Mouse (Mus musculus) right cerebral cortex, postnatal 14 days (tissue): Measurements from ENCODE around the gene Gm5767.
"Not testable (repeated sequence)": the region's sequence is repeated elsewhere in the genome, so short reads cannot be mapped to it uniquely, and the experiment has no call there.

ENCODE experiments used
- DNase-seq: peaks from one replicate; pipeline ENCODE4 v3.0.0; 2022

Gene Gm5767

DNA sequence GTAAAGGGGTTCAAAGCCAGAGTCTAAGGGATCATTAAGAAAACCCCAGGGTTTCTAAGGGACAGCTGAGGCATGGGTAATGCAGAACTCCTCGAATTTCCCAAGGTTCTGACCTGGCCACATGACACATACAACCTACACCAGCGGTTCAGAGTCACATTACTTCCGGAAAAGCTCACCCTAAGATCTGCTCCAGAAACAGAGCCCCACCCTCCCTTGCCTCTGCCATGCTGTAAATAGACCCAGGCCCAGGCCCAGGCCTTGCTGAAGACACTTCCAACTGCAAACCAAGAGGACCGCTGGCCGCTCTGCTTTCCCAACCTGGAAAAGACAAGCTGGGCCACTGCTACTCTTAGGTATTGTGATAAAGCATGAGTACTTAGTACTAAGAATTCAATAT lies 34.3 kb downstream of the Gm5767 start:
- no peak for DNase-seq

DNA sequence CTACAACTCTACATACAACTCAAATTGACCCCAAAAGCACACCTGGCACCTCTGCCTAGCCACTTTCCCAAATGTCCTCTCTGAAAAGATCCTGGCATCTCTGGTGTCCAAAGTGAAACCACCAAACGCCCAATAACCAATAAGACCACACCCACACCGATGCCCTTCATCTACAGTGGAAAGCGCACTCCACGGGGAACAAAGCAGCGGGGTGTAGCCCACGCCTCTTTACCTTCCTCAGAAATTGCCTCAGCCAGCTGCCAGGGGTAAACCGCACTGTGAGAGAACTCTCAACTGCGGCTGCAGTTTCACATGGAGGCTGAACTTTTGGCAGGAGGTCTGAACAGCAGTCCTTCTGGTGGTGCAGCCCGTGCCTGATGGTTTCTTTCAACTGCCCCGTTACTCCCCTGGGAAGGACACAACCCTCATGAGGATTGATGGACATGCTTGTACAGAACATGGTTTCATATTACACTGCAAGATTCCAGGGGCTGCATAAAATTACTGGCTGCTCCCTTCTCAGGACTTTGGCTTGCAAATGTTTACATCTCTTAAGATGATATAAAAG lies 35.0 kb downstream of the Gm5767 start:
- DNase-seq: no peak

GRCm38 (mm10) chr16:8716300-8716699 lies 35.7 kb downstream of the Gm5767 start:
- no peak for DNase-seq

DNA sequence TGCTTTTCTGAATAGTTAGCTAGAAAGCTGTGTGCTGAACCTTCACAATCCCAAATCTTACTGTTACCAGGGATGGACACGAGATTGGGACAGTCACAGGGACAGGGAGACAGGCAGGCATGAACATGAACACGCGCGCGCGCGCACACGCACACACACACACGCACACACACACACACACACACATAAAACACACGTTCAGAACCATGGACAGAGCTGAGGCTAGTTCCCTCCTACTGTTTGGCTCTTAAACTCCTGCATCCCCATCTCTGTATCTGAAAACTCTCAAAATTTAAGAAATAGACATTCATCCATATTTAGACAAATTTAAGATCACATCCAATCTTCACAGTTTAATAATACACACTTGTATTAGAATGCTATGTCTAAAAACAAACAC lies 37.2 kb downstream of the Gm5767 start:
- no peak for DNase-seq

DNA sequence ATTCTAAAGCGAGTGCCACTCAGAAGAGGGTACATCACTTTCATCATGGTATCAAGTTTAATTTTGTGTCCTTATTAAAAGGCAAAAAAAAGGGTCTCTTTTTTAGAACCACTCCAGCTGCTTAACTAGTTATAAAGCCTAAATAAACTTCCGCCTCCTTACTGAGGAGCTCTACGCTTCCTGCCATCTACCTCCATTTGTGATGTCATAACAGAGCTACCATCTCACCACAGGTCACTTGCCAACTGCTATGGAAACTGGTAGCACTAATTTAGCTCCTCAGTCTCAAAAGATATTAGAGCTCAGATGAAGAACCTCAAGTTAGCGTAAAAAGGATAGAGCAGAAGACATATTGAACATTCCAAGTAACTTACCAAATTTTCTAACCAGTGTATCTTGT lies 39.9 kb downstream of the Gm5767 start:
- DNase-seq: no peak

DNA sequence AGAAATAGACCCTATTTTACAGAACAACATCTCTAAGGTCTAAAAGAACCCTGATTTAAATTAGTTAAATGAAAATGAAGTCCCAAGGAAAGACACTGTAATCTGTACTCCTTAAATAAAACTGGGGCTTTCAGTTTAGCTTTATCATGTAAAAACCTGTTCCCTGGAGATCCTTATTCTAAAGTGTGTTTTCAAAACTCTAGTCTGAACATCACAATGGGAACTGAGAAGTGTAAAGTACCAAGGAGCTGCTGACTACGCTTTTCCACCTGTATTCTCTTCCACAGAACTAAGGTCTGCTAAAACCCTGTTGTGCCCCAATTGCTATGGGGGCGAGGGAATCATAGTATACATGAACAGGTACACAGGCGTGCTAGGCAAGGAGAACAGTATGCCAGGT lies 43.5 kb downstream of the Gm5767 start:
- DNase-seq: no peak

GRCm38 (mm10) chr16:8725807-8726206 lies 45.2 kb downstream of the Gm5767 start:
- DNase-seq: no peak

- no peak for DNase-seq
Observed at GRCm38 (mm10) chr16:8728111-8728748, 47.7 kb downstream of the Gm5767 start.

GRCm38 (mm10) chr16:8731630-8732029 lies 51.1 kb downstream of the Gm5767 start:
- DNase-seq: no peak

DNA sequence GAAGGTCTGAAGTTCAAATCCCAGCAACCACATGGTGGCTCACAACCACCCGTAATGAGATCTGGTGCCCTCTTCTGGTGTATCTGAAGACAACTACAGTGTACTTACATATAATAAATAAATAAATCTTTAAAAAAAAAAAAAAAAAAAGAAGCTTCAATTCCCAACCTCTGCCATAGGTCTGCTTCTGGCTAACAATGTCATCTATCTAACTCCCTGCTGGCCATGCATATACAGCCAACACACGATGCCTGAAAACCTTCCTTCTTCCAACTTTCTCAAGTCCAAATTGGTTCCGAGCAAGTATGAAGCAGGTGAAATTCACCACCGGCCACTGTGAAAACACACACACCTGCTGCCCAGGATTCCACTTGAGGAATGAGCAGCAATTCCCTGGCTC lies 51.9 kb downstream of the Gm5767 start:
- DNase-seq: not testable (repeated sequence)
